Mouse (Mus musculus) megakaryocyte, embryonic 14.5 days (primary cell): ENCODE data around the gene Khsrp. TPM values are rescaled to one million over a fixed set of nuclear protein-coding genes. Genes with fewer than 3 reads are reported as not detected.

Experiments
- H3K27me3 ChIP-seq: replicated peaks from 2 replicates; pipeline ENCODE3; 2012; ENCODE audit warnings: inconsistent platforms
- H3K36me3 ChIP-seq: replicated peaks from 2 replicates; pipeline ENCODE3; 2012; ENCODE audit warnings: low read length, inconsistent platforms, mixed read lengths
- H3K4me1 ChIP-seq: 2 replicates; pipeline ENCODE4 v1.6.1; 2012; ENCODE audit warnings: inconsistent platforms
- H3K4me3 ChIP-seq: replicated peaks from 2 replicates; pipeline ENCODE3; 2012; ENCODE audit warnings: moderate library complexity, mild to moderate bottlenecking, inconsistent platforms
- H3K9me3 ChIP-seq: 2 replicates; pipeline ENCODE4 v1.6.1; 2012; ENCODE audit warnings: inconsistent platforms
- FLI1 ChIP-seq: IDR thresholded peaks from 2 replicates; pipeline ENCODE4 v1.6.1; 2012; ENCODE audit warnings: low read length, inconsistent platforms, mixed read lengths
- GATA1 ChIP-seq: IDR thresholded peaks from 3 replicates; pipeline ENCODE4 v1.6.1; 2012; ENCODE audit warnings: mixed read lengths, low read length, inconsistent platforms, borderline replicate concordance
- polyA plus RNA-seq: library from polyadenylated mRNA; stranded (reverse); fragments of >175 nt; gene quantifications from 2 replicates; pipeline ENCODE4 v1.2.3, GENCODE M21; 2012; ENCODE audit warnings: low replicate concordance; ENCODE audit not compliant: insufficient read depth

Gene Khsrp
- polyA plus RNA-seq, 1 experiment = 202 TPM

DNA sequence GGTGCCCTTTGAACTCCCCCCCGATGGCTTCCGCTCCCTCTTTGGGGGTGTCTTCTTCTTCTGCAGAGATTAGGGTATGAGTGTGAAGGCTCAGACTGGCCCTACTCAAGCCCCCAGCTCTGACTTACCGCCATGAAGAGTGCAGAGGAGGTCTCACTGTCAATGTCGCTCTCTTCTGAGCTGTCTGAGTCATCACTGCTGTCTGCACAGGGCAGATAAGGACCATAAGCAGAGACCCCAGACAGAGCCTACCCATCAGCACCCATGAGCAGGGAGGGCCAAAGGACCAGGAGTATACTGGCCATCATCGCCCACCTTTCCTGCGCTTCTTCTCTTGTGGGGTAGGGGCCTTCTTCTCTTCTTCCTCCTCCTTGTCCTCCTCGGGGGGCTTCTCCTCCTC lies 27.3 kb downstream of the Khsrp start:
- Histone ChIP-seq H3K27me3 (no peaks in the 10 kb centered on the region), H3K4me1 (peaks cover 31% of the 10 kb centered on the region), H3K9me3 (no peaks in the 10 kb centered on the region), H3K4me3 (no peak overlapping the region), H3K36me3 (peaks cover 92% of the 10 kb centered on the region)
- TF ChIP-seq GATA1 (no peak), FLI1 (no peak)

DNA sequence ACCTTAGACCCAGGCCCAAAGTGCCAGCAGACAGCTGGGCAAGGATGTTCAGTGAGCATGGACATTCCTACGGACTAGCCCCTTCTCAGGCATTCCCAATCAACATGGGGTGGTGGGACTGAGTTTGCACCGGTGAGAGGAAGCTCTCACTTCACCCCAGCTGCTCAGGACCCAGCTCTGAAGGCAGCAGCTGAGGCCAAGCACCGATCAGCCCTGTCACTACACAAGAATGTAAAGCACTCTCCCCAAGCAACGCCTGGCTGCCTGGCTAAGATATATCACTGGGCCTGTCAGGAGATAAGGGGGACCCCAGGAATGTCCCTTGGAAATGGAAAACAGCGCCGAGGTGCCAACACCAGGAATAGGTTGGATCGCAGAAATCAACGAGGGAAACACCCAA lies 30.1 kb downstream of the Khsrp start:
- Histone ChIP-seq H3K36me3 (peaks cover 76% of the 10 kb centered on the region), H3K27me3 (no peaks in the 10 kb centered on the region), H3K4me1 (peaks cover 41% of the 10 kb centered on the region), H3K4me3 (no peak overlapping the region), H3K9me3 (no peaks in the 10 kb centered on the region)
- TF ChIP-seq GATA1 = no peak
- no peak for TF ChIP-seq FLI1

DNA sequence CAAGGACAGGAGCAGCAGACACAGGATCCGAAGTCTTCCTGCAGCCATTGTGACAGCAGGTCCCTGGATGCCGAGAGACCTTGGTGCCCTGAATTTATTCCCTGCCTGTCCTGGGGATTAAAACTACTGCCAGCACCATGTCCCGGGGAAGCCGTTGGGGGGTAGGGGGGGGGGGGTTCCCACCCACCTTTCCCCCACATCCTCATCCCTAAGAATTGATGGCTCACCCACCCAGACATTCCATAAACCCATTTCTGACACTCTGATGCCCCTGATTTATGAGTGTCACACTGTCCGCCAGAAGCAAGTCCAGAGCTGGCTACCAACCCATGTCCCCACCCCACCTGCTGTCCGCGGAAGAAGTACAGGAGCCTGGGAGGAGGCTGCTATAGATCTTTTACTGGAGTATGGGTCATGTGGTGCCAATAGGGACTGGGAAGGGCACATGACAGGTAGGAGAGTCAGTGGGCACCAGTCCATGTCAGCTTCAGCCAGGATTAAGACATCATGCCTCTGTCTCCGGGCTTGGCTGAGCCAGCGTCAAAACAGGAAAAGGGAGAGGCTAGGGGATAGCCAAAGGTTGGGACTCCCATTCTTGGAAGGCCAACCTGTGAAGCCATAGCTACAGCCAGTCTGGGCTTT lies 31.2 kb downstream of the Khsrp start, which contains the start of gene Pspn:
Gene Pspn, minus strand, starts transcription at position 51 of the 642 bp plus-strand sequence.
- no peaks in the 10 kb centered on the region for H3K9me3 ChIP-seq
- H3K4me1 ChIP-seq = peaks cover 37% of the 10 kb centered on the region
- H3K36me3 ChIP-seq = peaks cover 76% of the 10 kb centered on the region
- no peaks in the 10 kb centered on the region for H3K27me3 ChIP-seq
- no peak within 1 kb of the TSS for H3K4me3 ChIP-seq
- no peak for TF ChIP-seq FLI1
- no peak for TF ChIP-seq GATA1

DNA sequence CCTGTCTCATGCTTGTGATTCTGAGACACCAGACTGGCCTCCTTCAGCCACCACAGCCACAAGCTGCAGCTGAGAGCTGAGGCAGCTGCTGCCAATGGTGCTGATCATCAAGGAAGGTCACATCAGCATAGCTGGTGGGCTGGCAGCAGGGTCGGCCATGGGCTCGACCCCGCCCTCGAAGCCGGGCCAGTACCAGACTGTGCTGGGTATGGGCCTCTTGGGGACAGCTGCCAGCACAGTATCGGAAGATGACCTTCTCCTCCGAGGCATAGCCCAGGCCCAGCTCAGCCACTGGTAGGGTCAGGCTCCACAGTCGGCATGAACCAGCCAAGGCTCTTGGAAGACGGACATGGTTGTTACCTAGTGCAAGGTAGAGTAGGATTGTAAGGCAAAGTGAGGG lies 31.9 kb downstream of the Khsrp start:
- no peak for TF ChIP-seq FLI1
- TF ChIP-seq GATA1 = no peak
- Histone ChIP-seq H3K4me3 (no peak overlapping the region), H3K27me3 (no peaks in the 10 kb centered on the region), H3K9me3 (no peaks in the 10 kb centered on the region), H3K4me1 (peaks cover 35% of the 10 kb centered on the region), H3K36me3 (peaks cover 75% of the 10 kb centered on the region)

DNA sequence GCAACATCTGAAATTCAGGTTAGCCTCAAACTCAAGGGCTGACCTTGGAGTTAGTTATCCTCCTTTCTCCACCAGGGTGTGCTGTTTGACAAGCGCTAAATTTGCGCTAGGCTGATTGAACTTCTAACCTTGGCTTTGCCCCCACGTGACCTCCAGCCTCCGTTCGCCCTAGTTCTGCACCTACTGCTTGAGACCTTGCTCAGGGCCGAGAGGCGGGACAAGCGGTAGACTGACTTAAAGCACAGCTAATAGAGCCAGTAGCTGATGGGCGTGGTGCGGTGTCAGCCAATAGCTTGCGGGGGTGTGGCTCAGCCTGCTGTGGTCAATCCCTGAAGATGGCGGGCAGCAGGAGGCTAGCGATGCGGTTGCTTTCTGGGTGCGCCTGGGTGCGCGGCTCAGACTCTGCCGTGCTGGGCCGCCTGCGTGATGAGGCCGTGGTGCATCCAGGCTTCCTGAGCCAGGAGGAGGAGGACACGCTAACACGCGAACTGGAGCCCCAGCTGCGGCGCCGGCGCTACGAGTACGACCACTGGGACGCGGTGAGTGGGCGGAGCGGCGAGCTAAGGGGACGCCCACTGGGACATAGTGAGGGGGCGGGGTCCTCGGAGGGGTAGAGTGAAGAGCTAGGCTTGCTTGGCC lies 34.2 kb downstream of the Khsrp start, which contains the start of gene Alkbh7:
Gene Alkbh7, plus strand, starts transcription at position 311 of the 639 bp plus-strand sequence.
- Histone ChIP-seq H3K36me3 (peaks cover 75% of the 10 kb centered on the region), H3K4me3 (peak within 1 kb of the TSS; percentile 97), H3K4me1 (peaks cover 37% of the 10 kb centered on the region), H3K9me3 (no peaks in the 10 kb centered on the region), H3K27me3 (no peaks in the 10 kb centered on the region)
- TF ChIP-seq FLI1 = no peak
- no peak for TF ChIP-seq GATA1

DNA sequence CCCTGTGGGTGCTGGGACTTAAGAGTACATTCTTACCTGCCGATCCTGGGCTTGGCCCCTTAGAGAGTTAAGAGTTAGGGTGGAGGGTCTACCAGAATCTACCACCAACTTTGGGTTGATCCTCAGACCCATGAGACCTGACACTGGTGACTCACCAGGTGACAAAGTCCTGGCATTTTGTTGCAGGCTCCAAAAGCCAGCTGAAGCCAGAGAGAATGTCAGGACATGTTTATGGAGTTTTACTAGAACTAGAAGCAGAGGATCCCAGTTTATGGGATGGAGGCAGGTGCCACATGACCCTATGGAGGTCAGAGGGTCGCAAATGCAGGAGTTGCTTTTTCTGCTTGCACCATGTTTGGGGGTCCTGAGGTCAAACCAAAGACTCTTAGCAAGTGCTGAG lies 34.8 kb downstream of the Khsrp start:
- Histone ChIP-seq H3K9me3 (no peaks in the 10 kb centered on the region), H3K4me1 (peaks cover 40% of the 10 kb centered on the region), H3K27me3 (no peaks in the 10 kb centered on the region), H3K36me3 (peaks cover 75% of the 10 kb centered on the region), H3K4me3 (peak overlapping the region; percentile 97)
- TF ChIP-seq FLI1 (no peak), GATA1 (no peak)

DNA sequence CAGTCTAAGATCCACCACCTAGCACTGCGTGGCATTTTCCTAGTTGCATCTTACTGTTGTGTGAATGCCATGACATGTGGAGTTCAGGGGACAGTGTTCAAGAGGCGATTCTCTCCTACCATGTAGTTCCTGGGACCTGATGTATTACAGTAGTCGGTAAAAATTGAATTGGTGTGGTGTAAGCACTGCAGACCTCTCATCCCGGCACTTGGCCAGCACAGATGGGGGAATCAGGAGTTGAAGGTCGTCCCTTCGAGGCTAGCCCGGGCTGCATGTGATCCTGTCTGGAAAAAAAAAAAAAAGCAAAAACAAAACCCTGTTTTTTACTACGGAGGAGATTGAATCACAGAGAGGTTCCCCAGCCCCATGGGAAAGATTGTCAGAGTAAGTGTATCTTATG lies 36.3 kb downstream of the Khsrp start:
- TF ChIP-seq GATA1 (no peak), FLI1 (no peak)
- peaks cover 65% of the 10 kb centered on the region for H3K36me3 ChIP-seq
- H3K9me3 ChIP-seq = no peaks in the 10 kb centered on the region
- peaks cover 52% of the 10 kb centered on the region for H3K4me1 ChIP-seq
- H3K4me3 ChIP-seq = no peak overlapping the region
- H3K27me3 ChIP-seq = no peaks in the 10 kb centered on the region

DNA sequence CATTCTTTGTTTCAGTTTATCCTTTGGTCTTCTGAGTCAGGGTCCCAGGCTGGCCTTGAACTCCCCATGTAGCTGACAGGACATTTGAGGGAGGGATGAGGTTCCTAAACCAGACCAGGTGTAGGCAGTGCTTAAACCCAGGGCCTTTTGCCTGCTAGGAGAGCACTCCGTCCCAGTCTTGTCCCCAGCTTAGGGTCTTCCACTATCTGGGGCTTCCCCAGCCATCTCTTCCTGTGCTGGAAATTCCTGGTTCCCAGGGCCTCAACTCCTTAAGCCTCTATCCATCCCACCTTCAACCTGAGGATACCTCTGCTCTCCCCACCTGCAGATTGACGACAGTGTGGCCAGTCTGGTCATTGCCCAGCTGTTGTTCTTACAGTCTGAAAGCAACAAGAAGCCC lies 40.4 kb downstream of the Khsrp start:
- TF ChIP-seq GATA1 = no peak
- TF ChIP-seq FLI1 = no peak
- H3K36me3 ChIP-seq = peaks cover 45% of the 10 kb centered on the region
- H3K4me3 ChIP-seq = peak overlapping the region; percentile 100
- peaks cover 2% of the 10 kb centered on the region for H3K27me3 ChIP-seq
- H3K9me3 ChIP-seq = no peaks in the 10 kb centered on the region
- peaks cover 41% of the 10 kb centered on the region for H3K4me1 ChIP-seq

DNA sequence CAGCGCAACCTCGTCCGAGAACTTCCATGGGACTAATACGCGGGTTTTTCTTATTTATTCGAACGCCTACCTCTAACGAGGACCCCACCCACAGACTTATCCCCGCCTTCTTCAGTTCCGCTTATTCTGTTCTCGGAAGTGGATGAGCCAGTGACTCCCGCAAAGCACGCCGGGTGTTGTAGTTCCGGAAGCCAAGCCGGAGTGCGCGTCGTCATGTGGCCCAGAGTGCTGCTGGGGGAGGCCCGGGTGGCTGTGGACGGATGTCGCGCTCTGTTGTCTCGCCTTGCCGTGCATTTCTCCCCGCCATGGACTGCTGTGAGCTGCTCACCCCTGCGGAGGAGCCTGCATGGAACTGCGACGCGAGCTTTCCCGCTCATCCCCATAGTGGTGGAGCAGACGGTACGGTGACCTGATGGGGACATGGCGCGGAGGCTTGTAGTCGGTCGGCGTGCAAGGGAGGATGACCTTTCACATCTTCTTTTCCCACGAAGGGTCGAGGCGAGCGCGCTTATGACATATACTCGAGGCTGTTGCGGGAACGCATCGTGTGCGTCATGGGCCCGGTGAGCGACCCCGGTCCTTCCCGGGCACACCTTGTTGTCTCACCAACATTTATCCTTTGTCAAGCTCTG lies 41.1 kb downstream of the Khsrp start, which contains the start of gene Clpp:
Gene Clpp, plus strand, starts transcription at position 191 of the 632 bp plus-strand sequence.
- Histone ChIP-seq H3K4me1 (peaks cover 42% of the 10 kb centered on the region), H3K9me3 (no peaks in the 10 kb centered on the region), H3K36me3 (peaks cover 38% of the 10 kb centered on the region), H3K4me3 (peak within 1 kb of the TSS; percentile 100), H3K27me3 (peaks cover 5% of the 10 kb centered on the region)
- no peak for TF ChIP-seq GATA1
- 0 out of 2 replicates have a peak, but pooled peaks have one; percentile 27 for TF ChIP-seq FLI1
